Mouse (Mus musculus): ENCODE results near the gene Lpar1.

Lpar1 gene

GRCm38 (mm10) chr4:58553631-58554358 lies at the start of gene Lpar1:
Gene Lpar1, minus strand, starts transcription at chr4:58553898.
- in situ Hi-C loops (cut with MboI; ENCODE audit: low pct_unique_long_range_greater_than_20kb in 1 of 2, low sequenced_read_pairs in 2 of 2, unreplicated experiment in 1 of 2), result no loop called here

- in situ Hi-C loops (cut with MboI; ENCODE audit: low pct_unique_long_range_greater_than_20kb in 1 of 2, low sequenced_read_pairs in 2 of 2, unreplicated experiment in 1 of 2), result no loop called here
Measured at GRCm38 (mm10) chr4:58585942-58586341, 32.2 kb upstream of the Lpar1 start.

GRCm38 (mm10) chr4:58581191-58581590 lies 27.5 kb upstream of the Lpar1 start:
- in situ Hi-C loops (cut with MboI; ENCODE audit: low pct_unique_long_range_greater_than_20kb in 1 of 2, low sequenced_read_pairs in 2 of 2, unreplicated experiment in 1 of 2), result no loop called here

- in situ Hi-C loops (cut with MboI; ENCODE audit: low pct_unique_long_range_greater_than_20kb in 1 of 2, low sequenced_read_pairs in 2 of 2, unreplicated experiment in 1 of 2), result no loop called here
Measured at GRCm38 (mm10) chr4:58580516-58580915, 26.8 kb upstream of the Lpar1 start.

- in situ Hi-C loops (cut with MboI; ENCODE audit: low pct_unique_long_range_greater_than_20kb in 1 of 2, low sequenced_read_pairs in 2 of 2, unreplicated experiment in 1 of 2), result no loop called here
Measured at GRCm38 (mm10) chr4:58580098-58580497, 26.4 kb upstream of the Lpar1 start.

GRCm38 (mm10) chr4:58578488-58578887 lies 24.8 kb upstream of the Lpar1 start:
- in situ Hi-C loops (cut with MboI; ENCODE audit: low pct_unique_long_range_greater_than_20kb in 1 of 2, low sequenced_read_pairs in 2 of 2, unreplicated experiment in 1 of 2), result no loop called here

- in situ Hi-C loops (cut with MboI; ENCODE audit: low pct_unique_long_range_greater_than_20kb in 1 of 2, low sequenced_read_pairs in 2 of 2, unreplicated experiment in 1 of 2), result no loop called here
Measured at GRCm38 (mm10) chr4:58577382-58578048, 23.8 kb upstream of the Lpar1 start.

GRCm38 (mm10) chr4:58575831-58576230 lies 22.1 kb upstream of the Lpar1 start:
- in situ Hi-C loops (cut with MboI; ENCODE audit: low pct_unique_long_range_greater_than_20kb in 1 of 2, low sequenced_read_pairs in 2 of 2, unreplicated experiment in 1 of 2), result no loop called here

GRCm38 (mm10) chr4:58574024-58574423 lies 20.3 kb upstream of the Lpar1 start:
- in situ Hi-C loops (cut with MboI; ENCODE audit: low pct_unique_long_range_greater_than_20kb in 1 of 2, low sequenced_read_pairs in 2 of 2, unreplicated experiment in 1 of 2), result no loop called here

- in situ Hi-C loops (cut with MboI; ENCODE audit: low pct_unique_long_range_greater_than_20kb in 1 of 2, low sequenced_read_pairs in 2 of 2, unreplicated experiment in 1 of 2), result no loop called here
Measured at GRCm38 (mm10) chr4:58572446-58572845, 18.7 kb upstream of the Lpar1 start.

- in situ Hi-C loops (cut with MboI; ENCODE audit: low pct_unique_long_range_greater_than_20kb in 1 of 2, low sequenced_read_pairs in 2 of 2, unreplicated experiment in 1 of 2), result no loop called here
Measured at GRCm38 (mm10) chr4:58571661-58572060, 18.0 kb upstream of the Lpar1 start.

- in situ Hi-C loops (cut with MboI; ENCODE audit: low pct_unique_long_range_greater_than_20kb in 1 of 2, low sequenced_read_pairs in 2 of 2, unreplicated experiment in 1 of 2), result no loop called here
Measured at GRCm38 (mm10) chr4:58571232-58571631, 17.5 kb upstream of the Lpar1 start.

- in situ Hi-C loops (cut with MboI; ENCODE audit: low pct_unique_long_range_greater_than_20kb in 1 of 2, low sequenced_read_pairs in 2 of 2, unreplicated experiment in 1 of 2), result no loop called here
Measured at GRCm38 (mm10) chr4:58568486-58568885, 14.8 kb upstream of the Lpar1 start.

GRCm38 (mm10) chr4:58562776-58563175 lies 9.1 kb upstream of the Lpar1 start:
- in situ Hi-C loops (cut with MboI; ENCODE audit: low pct_unique_long_range_greater_than_20kb in 1 of 2, low sequenced_read_pairs in 2 of 2, unreplicated experiment in 1 of 2), result no loop called here

- in situ Hi-C loops (cut with MboI; ENCODE audit: low pct_unique_long_range_greater_than_20kb in 1 of 2, low sequenced_read_pairs in 2 of 2, unreplicated experiment in 1 of 2), result no loop called here
Measured at GRCm38 (mm10) chr4:58557001-58557400, 3.3 kb upstream of the Lpar1 start.

- in situ Hi-C loops (cut with MboI; ENCODE audit: low pct_unique_long_range_greater_than_20kb in 1 of 2, low sequenced_read_pairs in 2 of 2, unreplicated experiment in 1 of 2), result no loop called here
Measured at GRCm38 (mm10) chr4:58554359-58554838, 701 bp upstream of the Lpar1 start.

- in situ Hi-C loops (cut with MboI; ENCODE audit: low pct_unique_long_range_greater_than_20kb in 1 of 2, low sequenced_read_pairs in 2 of 2, unreplicated experiment in 1 of 2), result no loop called here
Measured at GRCm38 (mm10) chr4:58552731-58553630, 717 bp downstream of the Lpar1 start.

- in situ Hi-C loops (cut with MboI; ENCODE audit: low pct_unique_long_range_greater_than_20kb in 1 of 2, low sequenced_read_pairs in 2 of 2, unreplicated experiment in 1 of 2), result no loop called here
Measured at GRCm38 (mm10) chr4:58552229-58552628, 1.5 kb downstream of the Lpar1 start.

- in situ Hi-C loops (cut with MboI; ENCODE audit: low pct_unique_long_range_greater_than_20kb in 1 of 2, low sequenced_read_pairs in 2 of 2, unreplicated experiment in 1 of 2), result no loop called here
Measured at GRCm38 (mm10) chr4:58551820-58552219, 1.9 kb downstream of the Lpar1 start.

Data from mouse embryonic stem cell (cell line).